Mouse (Mus musculus) intestine, embryonic 14.5 days (tissue): Measurements from ENCODE around the gene Tspan1. TPM values are rescaled to one million over a fixed set of nuclear protein-coding genes. Genes with fewer than 3 reads are reported as not detected.

Source experiments
- ATAC-seq: fragments of 200-750 bp; cut with Nextera tagmentation; replicated peaks from 2 replicates; pipeline ENCODE4 v1.8.0; 2017; ENCODE audit warnings: low read depth, moderate number of reproducible peaks, moderate TSS enrichment, moderate library complexity; ENCODE audit not compliant: low FRiP score, low TSS enrichment
- DNase-seq: peaks from one replicate; pipeline ENCODE4 v3.0.0-alpha.2; 2018; ENCODE audit warnings: low spot score
- H3K27ac ChIP-seq: fragments of 300-500 bp; sonication (generic); 2 replicates; pipeline ENCODE4 v1.5.1; 2014; ENCODE audit warnings: low read depth, mild to moderate bottlenecking, control low read depth
- H3K27me3 ChIP-seq: fragments of 300-500 bp; sonication (generic); replicated peaks from 2 replicates; pipeline ENCODE4 v1.6.1; 2014; ENCODE audit warnings: low read length, control low read depth; ENCODE audit not compliant: control insufficient read depth, insufficient read depth
- H3K36me3 ChIP-seq: fragments of 300-500 bp; sonication (generic); 2 replicates; pipeline ENCODE4 v1.6.1; 2014; ENCODE audit warnings: low read length, control low read depth; ENCODE audit not compliant: control insufficient read depth, insufficient read depth
- H3K4me1 ChIP-seq: fragments of 300-500 bp; sonication (generic); replicated peaks from 2 replicates; pipeline ENCODE4 v1.6.1; 2014; ENCODE audit warnings: low read length, control low read depth, mixed read lengths; ENCODE audit not compliant: control insufficient read depth, insufficient read depth
- H3K4me2 ChIP-seq: fragments of 300-500 bp; sonication (generic); 2 replicates; pipeline ENCODE4 v1.6.1; 2014; ENCODE audit warnings: low read length
- H3K4me3 ChIP-seq: fragments of 300-500 bp; sonication (generic); 2 replicates; pipeline ENCODE4 v1.5.1; 2014; ENCODE audit warnings: low read depth, low read length, control low read depth, mixed read lengths
- H3K9ac ChIP-seq: fragments of 300-500 bp; sonication (generic); 2 replicates; pipeline ENCODE4 v1.6.1; 2014; ENCODE audit warnings: mild to moderate bottlenecking, low read length
- H3K9me3 ChIP-seq: fragments of 300-500 bp; sonication (generic); 2 replicates; pipeline ENCODE4 v1.6.1; 2016; ENCODE audit warnings: low read length, control low read depth; ENCODE audit not compliant: control insufficient read depth
- WGBS: fragments of 180-500 bp; shearing (Covaris S2); extraction: QIAGEN DNeasy Blood & Tissue Kit; methylation state at CpG from one replicate; pipeline ENCODE4 v1.1.7; 2014; 5-methylcytosine and 5-hydroxymethylcytosine counted together
- polyA plus RNA-seq: library from polyadenylated mRNA; unstranded; fragments of >200 nt; fragmentation: Nextera tagmentation; extraction: Ambion mirVana; gene quantifications from 2 replicates; pipeline ENCODE4 v1.2.1, GENCODE M21; 2014

The Tspan1 gene
- polyA plus RNA-seq, 1 experiment from 2014 or later = 26.5 TPM

GRCm38 (mm10) chr4:116143891-116144717 lies 23.3 kb downstream of the Tspan1 start:
- WGBS = 1% methylated on average over 47 of the region's 47 CpGs
- peak overlapping the region; percentile 93 for H3K4me2 ChIP-seq
- H3K36me3 ChIP-seq = no peaks in the 10 kb centered on the region
- no peak overlapping the region for H3K27ac ChIP-seq
- ATAC-seq = peak; percentile 63; the same call in 1 of the 2 replicates
- no peaks in the 10 kb centered on the region for H3K27me3 ChIP-seq
- no peaks in the 10 kb centered on the region for H3K9me3 ChIP-seq
- peak overlapping the region; percentile 64 for H3K9ac ChIP-seq
- H3K4me1 ChIP-seq = no peaks in the 10 kb centered on the region
- peak; percentile 85 for DNase-seq
- H3K4me3 ChIP-seq = peak overlapping the region; percentile 68

GRCm38 (mm10) chr4:116143317-116143811 lies 24.0 kb downstream of the Tspan1 start:
- H3K4me3 ChIP-seq = peak overlapping the region; percentile 68; the same call in 1 of the 2 replicates
- ATAC-seq = no peak
- whole genome bisulfite sequencing = 6% methylated on average over 7 of the region's 7 CpGs
- no peaks in the 10 kb centered on the region for H3K36me3 ChIP-seq
- no peaks in the 10 kb centered on the region for H3K27me3 ChIP-seq
- peak; percentile 52 for DNase-seq
- no peaks in the 10 kb centered on the region for H3K4me1 ChIP-seq
- no peak overlapping the region for H3K27ac ChIP-seq
- no peaks in the 10 kb centered on the region for H3K9me3 ChIP-seq
- no peak overlapping the region for H3K9ac ChIP-seq
- H3K4me2 ChIP-seq = peak overlapping the region; percentile 93

GRCm38 (mm10) chr4:116142269-116142668 lies 25.1 kb downstream of the Tspan1 start:
- no peaks in the 10 kb centered on the region for H3K4me1 ChIP-seq
- H3K27me3 ChIP-seq = no peaks in the 10 kb centered on the region
- H3K4me2 ChIP-seq = no peak overlapping the region
- no peaks in the 10 kb centered on the region for H3K9me3 ChIP-seq
- H3K36me3 ChIP-seq = no peaks in the 10 kb centered on the region
- no peak overlapping the region for H3K27ac ChIP-seq
- no peak for ATAC-seq
- no peak overlapping the region for H3K4me3 ChIP-seq
- WGBS = 83% methylated on average over 7 of the region's 7 CpGs
- no peak overlapping the region for H3K9ac ChIP-seq
- DNase-seq = no peak

- H3K4me2 ChIP-seq = no peak overlapping the region
- ATAC-seq = no peak
- H3K4me1 ChIP-seq = no peaks in the 10 kb centered on the region
- H3K36me3 ChIP-seq = no peaks in the 10 kb centered on the region
- H3K27me3 ChIP-seq = no peaks in the 10 kb centered on the region
- no peak for DNase-seq
- H3K9ac ChIP-seq = no peak overlapping the region
- no peaks in the 10 kb centered on the region for H3K9me3 ChIP-seq
- no peak overlapping the region for H3K4me3 ChIP-seq
- H3K27ac ChIP-seq = no peak overlapping the region
- 88% methylated on average over 1 of the region's 1 CpGs for WGBS
Measured at GRCm38 (mm10) chr4:116141736-116142135, 25.7 kb downstream of the Tspan1 start.

GRCm38 (mm10) chr4:116140801-116141574 lies 26.4 kb downstream of the Tspan1 start:
- H3K4me1 ChIP-seq = no peaks in the 10 kb centered on the region
- H3K9ac ChIP-seq = no peak overlapping the region
- ATAC-seq = no peak
- 75% methylated on average over 7 of the region's 7 CpGs for WGBS
- DNase-seq = no peak
- H3K36me3 ChIP-seq = no peaks in the 10 kb centered on the region
- no peak overlapping the region for H3K4me3 ChIP-seq
- H3K4me2 ChIP-seq = no peak overlapping the region
- no peaks in the 10 kb centered on the region for H3K27me3 ChIP-seq
- no peak overlapping the region for H3K27ac ChIP-seq
- H3K9me3 ChIP-seq = no peaks in the 10 kb centered on the region

GRCm38 (mm10) chr4:116137421-116137996 lies 29.9 kb downstream of the Tspan1 start:
- DNase-seq = no peak
- Histone ChIP-seq H3K27me3 (no peaks in the 10 kb centered on the region), H3K36me3 (no peaks in the 10 kb centered on the region), H3K4me3 (no peak overlapping the region), H3K4me1 (no peaks in the 10 kb centered on the region), H3K9me3 (no peaks in the 10 kb centered on the region), H3K9ac (no peak overlapping the region), H3K4me2 (no peak overlapping the region), H3K27ac (no peak overlapping the region)
- 44% methylated on average over 13 of the region's 13 CpGs for WGBS
- ATAC-seq = no peak

- Histone ChIP-seq H3K27me3 (no peaks in the 10 kb centered on the region), H3K4me1 (no peaks in the 10 kb centered on the region), H3K4me2 (no peak overlapping the region), H3K27ac (no peak overlapping the region), H3K4me3 (no peak overlapping the region), H3K36me3 (no peaks in the 10 kb centered on the region), H3K9ac (no peak overlapping the region), H3K9me3 (no peaks in the 10 kb centered on the region)
- ATAC-seq (0 out of 2 replicates have a peak, but pooled peaks have one; percentile 22), DNase-seq (no peak)
- 39% methylated on average over 2 of the region's 2 CpGs for WGBS
Measured at GRCm38 (mm10) chr4:116134990-116135389, 32.4 kb downstream of the Tspan1 start.

GRCm38 (mm10) chr4:116133126-116133525 lies 34.3 kb downstream of the Tspan1 start:
- Histone ChIP-seq H3K27ac (no peak overlapping the region), H3K27me3 (no peaks in the 10 kb centered on the region), H3K36me3 (no peaks in the 10 kb centered on the region), H3K4me1 (no peaks in the 10 kb centered on the region), H3K4me3 (no peak overlapping the region), H3K9ac (no peak overlapping the region), H3K9me3 (no peaks in the 10 kb centered on the region), H3K4me2 (no peak overlapping the region)
- DNase-seq (no peak), ATAC-seq (no peak)
- WGBS = 83% methylated on average over 4 of the region's 4 CpGs
